Mouse (Mus musculus) liver, postnatal 0 days (tissue): ENCODE results near the gene BC016579. TPM values are rescaled to one million over a fixed set of nuclear protein-coding genes. Genes with fewer than 3 reads are reported as not detected.

ENCODE experiments used
- ATAC-seq: fragments of 200-750 bp; cut with Nextera tagmentation; 2 replicates; pipeline ENCODE4 v1.8.0; 2017; ENCODE audit warnings: mild to moderate bottlenecking, moderate library complexity
- DNase-seq: peaks from one replicate; pipeline ENCODE4 v3.0.0-alpha.2; 2016
- H3K27ac ChIP-seq: fragments of 300-500 bp; sonication (generic); 2 replicates; pipeline ENCODE4 v1.5.1; 2014; ENCODE audit warnings: antibody characterized with exemption, moderate library complexity, mild to moderate bottlenecking, low read depth
- H3K27me3 ChIP-seq: fragments of 300-500 bp; sonication (generic); 2 replicates; pipeline ENCODE4 v1.6.1; 2014; ENCODE audit warnings: low read length, control low read depth, mixed read lengths; ENCODE audit not compliant: insufficient read depth
- H3K36me3 ChIP-seq: fragments of 300-500 bp; sonication (generic); replicated peaks from 2 replicates; pipeline ENCODE4 v1.6.1; 2014; ENCODE audit warnings: mild to moderate bottlenecking, control low read depth, low read length, moderate library complexity, mixed read lengths; ENCODE audit not compliant: insufficient read depth
- H3K4me1 ChIP-seq: fragments of 300-500 bp; sonication (generic); 2 replicates; pipeline ENCODE4 v1.6.1; 2014; ENCODE audit warnings: antibody characterized with exemption, mild to moderate bottlenecking, control low read depth; ENCODE audit not compliant: insufficient read depth
- H3K4me2 ChIP-seq: fragments of 300-500 bp; sonication (generic); 2 replicates; pipeline ENCODE4 v1.6.1; 2014; ENCODE audit warnings: low read depth, mild to moderate bottlenecking, low read length, moderate library complexity, mixed read lengths
- H3K4me3 ChIP-seq: fragments of 300-500 bp; sonication (generic); 2 replicates; pipeline ENCODE4 v1.5.1; 2014; ENCODE audit warnings: low read depth, low read length
- H3K9ac ChIP-seq: fragments of 300-500 bp; sonication (generic); replicated peaks from 2 replicates; pipeline ENCODE4 v1.6.1; 2014; ENCODE audit warnings: mild to moderate bottlenecking, moderate library complexity
- H3K9me3 ChIP-seq: fragments of 300-500 bp; sonication (generic); 2 replicates; pipeline ENCODE4 v1.6.1; 2016; ENCODE audit warnings: mild to moderate bottlenecking, control low read depth, low read length, mixed read lengths
- CTCF ChIP-seq: sonication (generic); IDR thresholded peaks from 2 replicates; pipeline ENCODE4 v1.5.1; 2016; ENCODE audit warnings: antibody characterized with exemption, low read depth
- EP300 ChIP-seq: IDR thresholded peaks from 2 replicates; pipeline ENCODE4 v1.6.1; 2016; ENCODE audit warnings: antibody characterized with exemption, low read depth, mild to moderate bottlenecking
- WGBS: fragments of 180-500 bp; shearing (Covaris S2); extraction: QIAGEN DNeasy Blood & Tissue Kit; methylation state at CpG from one replicate; pipeline ENCODE4 v1.1.7; 2014; ENCODE audit not compliant: insufficient replicate concordance; 5-methylcytosine and 5-hydroxymethylcytosine counted together
- polyA plus RNA-seq: library from polyadenylated mRNA; unstranded; fragments of >200 nt; fragmentation: Nextera tagmentation; extraction: Ambion mirVana; gene quantifications from 2 replicates; pipeline ENCODE4 v1.2.1, GENCODE M21; 2015

The BC016579 gene
- polyA plus RNA-seq, 1 experiment from 2014 or later = 0.34 TPM

DNA sequence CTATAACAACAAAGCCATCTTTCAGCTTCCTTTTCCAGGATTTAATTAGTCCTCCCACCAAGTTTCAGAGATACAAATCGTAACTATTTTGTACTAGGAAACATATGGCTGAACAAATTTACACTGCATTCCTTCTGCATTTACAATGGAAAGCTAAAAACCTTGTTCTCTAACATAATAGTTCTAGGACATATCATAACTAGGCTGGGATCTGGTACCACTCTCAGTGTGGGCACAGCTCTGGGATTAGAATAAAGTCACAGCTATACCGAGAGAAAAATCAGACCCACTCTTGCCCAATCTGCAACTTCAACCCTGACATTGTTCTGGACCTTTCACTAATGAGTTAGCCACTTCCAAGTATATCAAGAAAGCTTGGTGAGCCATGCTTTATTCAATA, 18.0 kb downstream of the BC016579 start:
- no peak overlapping the region for H3K4me2 ChIP-seq
- no peaks in the 10 kb centered on the region for H3K9me3 ChIP-seq
- H3K36me3 ChIP-seq = no peaks in the 10 kb centered on the region
- no peak for ATAC-seq
- WGBS = 76% methylated on average over 2 of the region's 2 CpGs
- TF ChIP-seq EP300 (no peak), CTCF (no peak)
- H3K9ac ChIP-seq = no peak overlapping the region
- H3K27ac ChIP-seq = no peak overlapping the region
- no peak overlapping the region for H3K4me3 ChIP-seq
- H3K27me3 ChIP-seq = no peaks in the 10 kb centered on the region
- H3K4me1 ChIP-seq = no peaks in the 10 kb centered on the region
- no peak for DNase-seq

GRCm38 (mm10) chr16:45632420-45632819, 21.4 kb downstream of the BC016579 start:
- DNase-seq = no peak
- Histone ChIP-seq H3K4me1 (no peaks in the 10 kb centered on the region), H3K4me2 (no peak overlapping the region), H3K27me3 (no peaks in the 10 kb centered on the region), H3K4me3 (no peak overlapping the region), H3K9me3 (no peaks in the 10 kb centered on the region), H3K27ac (no peak overlapping the region), H3K9ac (no peak overlapping the region), H3K36me3 (no peaks in the 10 kb centered on the region)
- TF ChIP-seq EP300 (no peak), CTCF (no peak)
- ATAC-seq = no peak
- WGBS = 82% methylated on average over 4 of the region's 4 CpGs

GRCm38 (mm10) chr16:45630347-45630960, 23.4 kb downstream of the BC016579 start:
- ATAC-seq (peak; percentile 56; the same call in 1 of the 2 replicates), DNase-seq (peak; percentile 61)
- H3K36me3 ChIP-seq = no peaks in the 10 kb centered on the region
- 49% methylated on average over 5 of the region's 5 CpGs for WGBS
- TF ChIP-seq EP300 = no peak
- peak; percentile 81 for TF ChIP-seq CTCF
- H3K4me2 ChIP-seq = no peak overlapping the region
- no peaks in the 10 kb centered on the region for H3K9me3 ChIP-seq
- H3K4me3 ChIP-seq = no peak overlapping the region
- no peak overlapping the region for H3K9ac ChIP-seq
- no peak overlapping the region for H3K27ac ChIP-seq
- H3K4me1 ChIP-seq = no peaks in the 10 kb centered on the region
- H3K27me3 ChIP-seq = no peaks in the 10 kb centered on the region

- no peak for DNase-seq
- Histone ChIP-seq H3K4me3 (no peak overlapping the region), H3K4me2 (no peak overlapping the region), H3K9ac (no peak overlapping the region), H3K4me1 (no peaks in the 10 kb centered on the region), H3K9me3 (no peaks in the 10 kb centered on the region), H3K27me3 (no peaks in the 10 kb centered on the region), H3K36me3 (no peaks in the 10 kb centered on the region), H3K27ac (no peak overlapping the region)
- TF ChIP-seq CTCF (no peak; the same call in 1 of the 2 replicates), EP300 (no peak)
- no peak for ATAC-seq
- WGBS = 67% methylated on average over 8 of the region's 8 CpGs
These were observed 24.3 kb downstream of the BC016579 start for GRCm38 (mm10) chr16:45629497-45630105.

- 56% methylated on average over 2 of the region's 2 CpGs for WGBS
- Histone ChIP-seq H3K27ac (no peak overlapping the region), H3K27me3 (no peaks in the 10 kb centered on the region), H3K9ac (no peak overlapping the region), H3K4me2 (no peak overlapping the region), H3K9me3 (no peaks in the 10 kb centered on the region), H3K4me1 (no peaks in the 10 kb centered on the region), H3K36me3 (no peaks in the 10 kb centered on the region), H3K4me3 (no peak overlapping the region)
- DNase-seq (no peak), ATAC-seq (no peak)
- no peak for TF ChIP-seq CTCF
- no peak for TF ChIP-seq EP300
These were observed 28.5 kb downstream of the BC016579 start for GRCm38 (mm10) chr16:45625342-45625741.

GRCm38 (mm10) chr16:45624791-45625190, 29.1 kb downstream of the BC016579 start:
- whole genome bisulfite sequencing = 42% methylated on average over 2 of the region's 2 CpGs
- Histone ChIP-seq H3K27ac (no peak overlapping the region), H3K27me3 (no peaks in the 10 kb centered on the region), H3K36me3 (no peaks in the 10 kb centered on the region), H3K4me3 (no peak overlapping the region), H3K9me3 (no peaks in the 10 kb centered on the region), H3K9ac (no peak overlapping the region), H3K4me1 (no peaks in the 10 kb centered on the region), H3K4me2 (no peak overlapping the region)
- DNase-seq = no peak
- TF ChIP-seq EP300 = no peak
- no peak for TF ChIP-seq CTCF
- no peak for ATAC-seq

DNA sequence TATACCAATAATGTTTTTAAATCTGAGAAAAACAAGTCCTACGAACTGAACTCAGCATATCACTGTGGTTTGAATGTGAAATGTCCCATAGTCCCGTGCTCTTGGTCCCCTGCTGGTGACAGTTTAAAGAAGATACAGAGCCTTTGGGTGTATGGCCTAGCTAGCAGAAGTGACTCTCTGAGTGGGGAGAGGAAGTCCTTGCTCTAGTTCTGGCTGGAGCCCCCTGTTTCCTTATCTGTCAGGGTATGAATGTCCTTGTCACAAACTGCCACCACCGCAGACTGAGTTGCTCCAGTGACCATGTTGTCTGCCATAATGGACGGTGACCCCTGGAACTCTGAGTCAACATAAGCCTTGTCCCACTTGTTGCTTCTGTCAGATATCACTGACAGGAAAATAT, 30.6 kb downstream of the BC016579 start:
- no peak overlapping the region for H3K4me3 ChIP-seq
- H3K4me1 ChIP-seq = no peaks in the 10 kb centered on the region
- no peak for DNase-seq
- 32% methylated on average over 4 of the region's 4 CpGs for WGBS
- H3K4me2 ChIP-seq = no peak overlapping the region
- ATAC-seq = no peak
- peak; percentile 23; the same call in 1 of the 2 replicates for TF ChIP-seq CTCF
- no peak for TF ChIP-seq EP300
- no peaks in the 10 kb centered on the region for H3K36me3 ChIP-seq
- H3K27ac ChIP-seq = no peak overlapping the region
- H3K9me3 ChIP-seq = no peaks in the 10 kb centered on the region
- H3K27me3 ChIP-seq = no peaks in the 10 kb centered on the region
- no peak overlapping the region for H3K9ac ChIP-seq
